Mouse (Mus musculus): ENCODE measurements around the gene Isca1. TPM values are rescaled to one million over a fixed set of nuclear protein-coding genes. Genes with fewer than 3 reads are reported as not detected.

Isca1 gene
- total RNA-seq, 2 experiments from 2014 or later: 185 to 198 TPM

GRCm38 (mm10) chr13:59710230-59710629 is 59.4 kb downstream of the Isca1 start, which contains the start of gene Spata31d1a:
Gene Spata31d1a (minus strand): TSS chr13:59710330.
- no peak within 1 kb of the TSS for H3K27ac ChIP-seq
- no peak within 1 kb of the TSS for H3K4me3 ChIP-seq
- DNase-seq: no peak
- no peak for TF ChIP-seq CTCF (IDR thresholded peaks at IDR 0.05)
- intact Hi-C loops (cut with DNase I): no loop called here

Other genes starting within 250 kb of the Isca1 start
- gene Agtpbp1, start 184.6 kb downstream of the Isca1 start, total RNA-seq (2021): 10 to 100 TPM; 59.1 to 71.0 TPM
- gene Naa35, start 184.6 kb downstream of the Isca1 start, total RNA-seq (2021): 10 to 100 TPM; 29.2 to 32.7 TPM
- gene Golm1, start 94.0 kb downstream of the Isca1 start, total RNA-seq (2021): 10 to 100 TPM in 1 of 2 experiments, 1 to 10 TPM in 1; 4.5 to 11.5 TPM
- not detected for gene 4921517D22Rik, start 75.7 kb downstream of the Isca1 start, total RNA-seq (2021)
- gene Spata31d1a, start 59.5 kb downstream of the Isca1 start, total RNA-seq (2021): not detected
- gene Spata31d1b, start 57.5 kb downstream of the Isca1 start, total RNA-seq (2021): not detected
- gene Spata31d1d, start 38.1 kb downstream of the Isca1 start, total RNA-seq (2021): not detected
- gene 1700014D04Rik, start 23.1 kb downstream of the Isca1 start, total RNA-seq (2021): not detected
- gene Gm49354, start 12.4 kb upstream of the Isca1 start, total RNA-seq (2021): not detected
- 10 to 100 TPM; 40.5 to 43.5 TPM for gene Tut7, start 53.3 kb upstream of the Isca1 start, total RNA-seq (2021)

Measured in gastrocnemius, adult 2 months (tissue).